Mouse (Mus musculus): ENCODE results near the gene Iqcn. TPM values are rescaled to one million over a fixed set of nuclear protein-coding genes. Genes with fewer than 3 reads are reported as not detected.

Gene Iqcn
- polyA plus RNA-seq (2015; fragmentation: Nextera tagmentation; extraction: Ambion mirVana), result 0.04 and 0.05 TPM in 2 replicates

DNA sequence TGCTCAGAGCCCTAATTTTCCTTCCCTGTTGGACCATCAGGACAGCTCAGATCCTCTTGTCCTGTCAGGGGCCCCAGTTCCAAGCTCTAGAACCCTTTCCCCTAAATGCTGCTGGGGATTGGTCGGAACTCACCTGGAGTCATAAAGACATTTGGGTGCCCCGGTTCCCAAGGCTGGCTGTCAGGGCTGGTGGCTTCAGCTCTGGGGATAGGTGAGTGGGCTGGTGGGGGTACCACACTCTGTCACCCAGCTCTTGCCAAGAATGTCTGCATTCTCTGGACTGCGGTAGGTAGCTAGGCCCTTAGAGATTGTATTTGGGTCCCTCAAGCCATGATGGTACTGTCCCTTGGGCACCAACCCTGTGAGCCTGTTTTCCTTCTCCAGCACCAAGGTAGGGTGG is at the start of gene Iqcn:
Gene Iqcn, plus strand, starts transcription at position 171 of the 400 bp plus-strand sequence.

DNA sequence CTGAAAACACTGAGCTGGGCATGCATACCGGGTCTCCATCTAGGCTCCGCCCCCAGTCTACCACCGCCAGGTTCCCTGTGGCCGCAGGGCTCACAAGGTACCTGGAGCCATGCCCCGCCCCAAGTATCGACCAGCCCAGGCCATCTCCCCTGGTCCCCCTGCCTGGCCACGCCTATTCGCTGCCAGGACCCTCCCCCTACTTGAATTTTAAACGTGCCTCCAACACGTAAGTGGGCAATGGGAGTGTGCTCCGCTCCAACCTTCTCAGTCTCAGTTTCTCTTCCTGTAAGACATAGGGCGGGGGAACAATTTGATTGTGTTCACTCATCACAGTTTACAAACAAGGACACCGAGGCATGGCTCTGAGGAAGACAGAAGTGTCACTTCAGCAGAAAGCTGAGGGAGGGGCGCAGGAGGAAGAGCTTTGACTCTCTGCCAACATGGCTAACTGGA is 43.0 kb upstream of the Iqcn start, which contains the start of gene Pgpep1:
Gene Pgpep1, minus strand, starts transcription at position 116 of the 453 bp plus-strand sequence.

DNA sequence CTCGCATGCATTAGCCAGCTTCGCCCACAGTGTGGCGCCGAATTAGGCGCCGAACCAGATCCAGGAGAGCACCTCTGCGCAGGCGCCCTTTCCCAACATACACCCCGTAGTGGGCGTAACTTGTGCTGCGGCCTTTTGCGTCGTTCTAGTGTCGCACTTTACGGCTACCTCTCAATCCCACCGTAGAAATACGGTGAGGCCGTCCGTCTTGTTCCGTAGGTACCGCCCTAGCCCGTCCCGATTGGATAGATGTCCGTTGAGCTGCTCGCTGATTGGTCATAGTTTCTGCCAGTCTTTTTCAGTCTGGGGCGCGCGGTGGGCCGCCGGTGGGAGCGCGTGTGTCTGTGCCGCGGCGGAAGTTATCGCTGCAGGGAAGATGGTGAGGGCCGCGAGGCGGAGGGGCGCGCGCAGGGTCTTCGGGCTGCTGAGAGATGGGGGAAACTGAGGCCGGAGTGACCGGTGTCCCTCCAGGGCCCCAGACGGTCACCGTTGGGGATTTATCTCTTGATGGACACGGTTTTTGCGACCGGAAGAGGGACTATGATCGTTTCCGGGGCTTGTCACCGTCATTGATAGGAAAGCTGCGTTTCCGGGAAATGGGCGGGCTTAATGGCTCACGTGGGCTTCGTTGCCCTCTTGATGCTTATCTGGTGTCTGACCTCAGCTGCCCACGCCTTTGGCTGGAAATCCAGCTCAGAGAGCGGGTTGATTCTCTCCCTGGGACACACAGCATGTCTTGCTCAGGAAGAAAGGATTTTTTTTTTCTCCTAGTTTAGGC is 30.0 kb upstream of the Iqcn start, which contains the start of gene Lsm4:
Gene Lsm4, plus strand, starts transcription at position 170 of the 778 bp plus-strand sequence.

DNA sequence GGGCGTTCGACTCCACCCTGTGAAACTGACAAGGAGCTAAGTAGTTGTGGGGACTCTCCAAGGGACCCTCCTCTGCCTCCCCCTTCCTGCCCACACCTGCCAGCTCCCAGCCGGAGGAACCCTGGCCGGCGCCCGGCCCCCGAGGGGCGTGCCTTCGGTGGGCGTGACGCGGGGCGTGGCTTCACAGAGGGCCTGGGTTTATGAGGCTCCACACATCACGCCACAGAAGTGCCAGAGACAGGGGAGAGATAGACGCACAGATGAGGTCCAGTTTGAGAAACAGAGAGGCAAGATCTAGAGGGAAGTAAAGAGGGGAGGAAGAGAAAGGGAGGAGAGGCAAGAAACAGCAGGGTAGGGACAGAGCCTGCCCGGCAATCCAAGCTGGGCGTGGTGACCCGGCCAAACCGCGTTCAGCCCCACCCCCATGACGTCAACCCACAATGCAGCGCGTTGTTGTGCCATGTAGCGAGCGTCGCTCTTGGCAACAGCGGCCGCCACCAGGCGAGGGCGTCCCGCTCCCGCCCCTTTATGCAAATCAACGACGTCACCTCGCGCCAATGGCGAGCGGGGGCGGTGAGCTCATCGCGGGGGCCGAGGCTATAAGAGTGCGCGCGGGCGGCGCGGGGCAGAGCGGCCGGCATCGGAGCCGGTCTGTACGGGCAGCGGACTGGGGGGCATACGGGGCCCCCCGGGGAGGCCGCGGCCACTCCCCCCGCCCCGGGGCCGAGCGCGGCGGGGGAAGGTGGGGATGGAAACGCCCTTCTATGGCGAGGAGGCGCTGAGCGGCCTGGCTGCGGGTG is 4.7 kb upstream of the Iqcn start, which contains the start of gene Jund:
Gene Jund, plus strand, starts transcription at position 640 of the 800 bp plus-strand sequence.

DNA sequence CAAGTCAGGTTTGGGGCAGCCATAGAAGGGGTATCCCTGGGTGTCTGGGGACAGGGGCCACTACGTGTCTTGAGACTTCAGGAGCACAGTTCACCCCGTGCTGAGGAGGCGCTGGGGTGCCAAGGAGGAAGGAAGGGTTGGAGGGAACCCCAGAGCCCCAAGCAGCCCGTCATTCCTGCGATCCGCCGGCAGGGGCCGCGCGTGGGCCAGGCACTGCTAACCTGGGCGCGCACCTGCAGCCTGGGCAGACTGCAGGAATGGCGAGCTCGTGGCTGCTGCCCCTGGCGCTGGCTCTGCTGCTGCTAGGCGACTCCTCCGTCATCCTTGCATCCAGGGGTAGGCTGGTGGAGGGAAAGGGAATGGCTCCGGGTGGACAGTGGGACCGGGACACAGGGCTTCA is 15.0 kb downstream of the Iqcn start, which contains the start of gene Gm3336:
Gene Gm3336, plus strand, starts transcription at position 247 of the 400 bp plus-strand sequence.

DNA sequence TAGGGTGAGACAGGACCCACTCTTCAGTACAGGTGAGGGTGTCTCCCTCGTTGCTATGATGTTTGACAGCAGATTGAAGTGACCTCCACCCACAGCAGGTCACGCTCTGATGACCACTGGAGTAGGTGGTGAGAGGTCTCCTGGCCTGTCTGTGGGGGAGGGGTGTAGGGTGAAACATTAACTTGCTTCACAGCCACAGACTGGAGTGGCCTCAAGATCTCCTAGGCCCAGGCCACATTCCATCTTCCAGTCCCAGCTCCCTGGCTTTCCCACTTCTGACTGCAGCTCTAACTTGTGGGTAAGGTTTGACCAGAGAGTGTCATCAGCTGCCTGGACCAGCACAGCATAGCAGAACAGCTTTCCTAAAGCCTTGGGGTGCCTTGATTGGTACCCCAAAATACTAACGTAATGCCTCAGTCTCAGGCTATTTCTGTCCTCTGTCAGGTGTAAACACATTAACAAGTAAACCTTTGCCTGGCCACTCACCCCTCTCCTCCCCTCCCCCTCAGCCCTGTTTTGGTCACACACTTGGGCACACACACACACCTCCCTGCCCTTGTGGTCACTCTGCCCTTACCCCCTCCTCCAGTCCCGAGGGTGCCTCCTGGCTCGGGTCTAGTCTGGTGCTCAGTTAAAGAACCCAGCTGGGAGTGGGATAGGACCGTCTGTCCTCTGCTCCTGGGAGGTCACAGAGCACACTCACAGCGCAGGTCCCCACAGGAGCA is 20.4 kb downstream of the Iqcn start, which contains the start of gene Pde4c:
Gene Pde4c, plus strand, starts transcription at position 235 of the 725 bp plus-strand sequence.

DNA sequence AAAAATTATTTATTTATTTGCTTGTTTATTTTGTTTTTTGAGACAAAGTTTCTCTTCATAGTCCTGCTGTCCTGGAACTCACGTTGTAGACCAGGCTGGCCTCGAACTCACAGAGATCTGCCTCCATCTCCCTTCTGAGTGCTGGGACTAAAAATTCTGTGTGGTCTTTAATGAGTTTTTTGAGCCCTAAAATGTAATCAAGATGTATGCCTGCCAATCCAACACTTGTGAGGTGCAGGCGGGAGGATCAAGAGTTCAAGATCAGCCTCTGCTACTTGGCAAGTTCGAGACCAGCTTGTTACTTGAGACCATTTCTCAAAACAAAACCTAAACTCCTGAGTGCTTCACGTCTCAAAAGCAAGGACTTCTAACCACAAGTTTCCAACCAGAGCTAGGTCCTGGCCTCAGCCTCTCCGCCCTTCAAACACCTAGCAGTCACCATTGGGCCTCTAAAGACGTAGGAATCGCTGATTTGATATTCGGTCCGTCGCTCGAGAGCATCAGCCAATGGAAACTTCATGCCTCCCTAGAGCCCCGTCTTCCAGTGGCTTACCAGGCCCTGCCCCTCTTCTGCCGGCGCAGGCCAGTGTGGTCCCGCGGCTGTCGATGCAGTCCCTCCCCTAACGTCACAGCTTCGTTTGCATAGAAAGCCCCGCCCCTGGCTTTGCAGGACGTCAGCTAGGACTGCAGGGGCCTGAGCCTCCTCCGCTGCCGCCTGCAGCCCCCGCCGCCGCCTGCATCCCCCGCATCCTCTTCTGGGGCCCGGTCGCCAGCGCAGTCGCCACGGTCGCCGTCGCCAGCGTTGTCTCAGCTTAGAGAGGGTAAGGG is 51.0 kb downstream of the Iqcn start, which contains the start of gene Rab3a:
Gene Rab3a, plus strand, starts transcription at position 637 of the 828 bp plus-strand sequence.

DNA sequence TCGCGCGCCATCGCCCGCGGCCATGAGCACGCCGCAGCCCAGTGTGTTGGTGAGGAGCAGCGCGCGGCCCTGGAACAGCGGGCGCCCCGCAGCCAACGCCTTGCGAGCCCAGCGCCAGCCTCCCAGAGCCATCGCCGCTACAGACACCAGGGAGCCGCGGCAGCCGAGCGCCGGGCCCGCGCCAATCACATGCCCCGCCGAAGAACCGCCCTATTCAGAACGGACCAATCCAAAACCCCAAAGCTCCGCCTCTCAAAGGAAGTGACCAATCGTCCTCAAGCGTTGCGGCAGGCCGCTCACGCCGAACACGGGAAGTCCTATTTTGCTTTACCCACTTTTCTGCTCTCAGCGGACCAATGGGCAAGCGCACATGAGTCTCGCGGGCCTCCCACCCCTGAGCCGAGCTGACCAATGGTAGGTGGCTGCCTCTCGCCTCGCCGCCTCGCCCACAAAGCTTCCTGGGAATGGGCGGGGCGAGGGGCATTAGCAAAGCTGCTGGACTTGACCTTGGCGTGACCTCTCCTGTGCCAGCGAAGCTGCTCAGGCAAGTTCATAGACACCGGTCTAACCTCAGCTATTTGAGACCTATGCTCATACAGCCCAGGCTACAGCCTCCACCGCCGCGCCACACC is 57.6 kb downstream of the Iqcn start, which contains the start of gene Mpv17l2:
Gene Mpv17l2, minus strand, starts transcription at position 172 of the 632 bp plus-strand sequence.

Other genes starting within 250 kb of the Iqcn start
- gene Klhl26, start 226.5 kb upstream of the Iqcn start, polyA plus RNA-seq (2015; fragmentation: Nextera tagmentation; extraction: Ambion mirVana), result 14.9 and 21.4 TPM in 2 replicates
- gene Tmem59l, start 216.1 kb upstream of the Iqcn start, polyA plus RNA-seq (2015; fragmentation: Nextera tagmentation; extraction: Ambion mirVana), result 12.5 and 16.1 TPM in 2 replicates
- gene Crlf1, start 210.3 kb upstream of the Iqcn start, polyA plus RNA-seq (2015; fragmentation: Nextera tagmentation; extraction: Ambion mirVana), result 0.79 and 2.8 TPM in 2 replicates
- gene Rex1bd, start 196.7 kb upstream of the Iqcn start, polyA plus RNA-seq (2015; fragmentation: Nextera tagmentation; extraction: Ambion mirVana), result 186 and 214 TPM in 2 replicates
- 813 and 866 TPM in 2 replicates for gene Uba52, start 192.7 kb upstream of the Iqcn start, polyA plus RNA-seq (2015; fragmentation: Nextera tagmentation; extraction: Ambion mirVana)
- 271 and 313 TPM in 2 replicates for gene Fkbp8, start 175.7 kb upstream of the Iqcn start, polyA plus RNA-seq (2015; fragmentation: Nextera tagmentation; extraction: Ambion mirVana)
- gene Kxd1, start 175.5 kb upstream of the Iqcn start, polyA plus RNA-seq (2015; fragmentation: Nextera tagmentation; extraction: Ambion mirVana), result 62.6 and 81.0 TPM in 2 replicates
- 10.6 and 15.9 TPM in 2 replicates for gene Ell, start 164.0 kb upstream of the Iqcn start, polyA plus RNA-seq (2015; fragmentation: Nextera tagmentation; extraction: Ambion mirVana)
- 85.1 and 85.8 TPM in 2 replicates for gene Isyna1, start 109.1 kb upstream of the Iqcn start, polyA plus RNA-seq (2015; fragmentation: Nextera tagmentation; extraction: Ambion mirVana)
- gene Ssbp4, start 94.6 kb upstream of the Iqcn start, polyA plus RNA-seq (2015; fragmentation: Nextera tagmentation; extraction: Ambion mirVana), result 127 and 131 TPM in 2 replicates
- gene Lrrc25, start 87.3 kb upstream of the Iqcn start, polyA plus RNA-seq (2015; fragmentation: Nextera tagmentation; extraction: Ambion mirVana), result 4.8 and 5.1 TPM in 2 replicates
- 0.72 and 1.8 TPM in 2 replicates for gene Gdf15, start 71.0 kb upstream of the Iqcn start, polyA plus RNA-seq (2015; fragmentation: Nextera tagmentation; extraction: Ambion mirVana)
- 45.9 and 87.4 TPM in 2 replicates for gene Pgpep1, start 43.1 kb upstream of the Iqcn start, polyA plus RNA-seq (2015; fragmentation: Nextera tagmentation; extraction: Ambion mirVana)
- gene Lsm4, start 30.2 kb upstream of the Iqcn start, polyA plus RNA-seq (2015; fragmentation: Nextera tagmentation; extraction: Ambion mirVana), result 186 and 193 TPM in 2 replicates
- 136 and 140 TPM in 2 replicates for gene Jund, start 4.5 kb upstream of the Iqcn start, polyA plus RNA-seq (2015; fragmentation: Nextera tagmentation; extraction: Ambion mirVana)
- gene Gm3336, start 15.1 kb downstream of the Iqcn start, polyA plus RNA-seq (2015; fragmentation: Nextera tagmentation; extraction: Ambion mirVana), result 0.17 and 0.50 TPM in 2 replicates
- gene Pde4c, start 20.3 kb downstream of the Iqcn start, polyA plus RNA-seq (2015; fragmentation: Nextera tagmentation; extraction: Ambion mirVana), result 0.05 and 0.72 TPM in 2 replicates
- 62.7 and 85.6 TPM in 2 replicates for gene Rab3a, start 51.2 kb downstream of the Iqcn start, polyA plus RNA-seq (2015; fragmentation: Nextera tagmentation; extraction: Ambion mirVana)
- 97.0 and 178 TPM in 2 replicates for gene Mpv17l2, start 57.5 kb downstream of the Iqcn start, polyA plus RNA-seq (2015; fragmentation: Nextera tagmentation; extraction: Ambion mirVana)
- 28.8 and 38.7 TPM in 2 replicates for gene Pik3r2, start 73.3 kb downstream of the Iqcn start, polyA plus RNA-seq (2015; fragmentation: Nextera tagmentation; extraction: Ambion mirVana)
- gene Mast3, start 101.6 kb downstream of the Iqcn start, polyA plus RNA-seq (2015; fragmentation: Nextera tagmentation; extraction: Ambion mirVana), result 7.7 and 11.8 TPM in 2 replicates
- 0.18 and 0.20 TPM in 2 replicates for gene Il12rb1, start 105.0 kb downstream of the Iqcn start, polyA plus RNA-seq (2015; fragmentation: Nextera tagmentation; extraction: Ambion mirVana)
- 7.9 TPM in 2 replicates for gene Arrdc2, start 136.3 kb downstream of the Iqcn start, polyA plus RNA-seq (2015; fragmentation: Nextera tagmentation; extraction: Ambion mirVana)
- 0.49 and 1.3 TPM in 2 replicates for gene Kcnn1, start 159.8 kb downstream of the Iqcn start, polyA plus RNA-seq (2015; fragmentation: Nextera tagmentation; extraction: Ambion mirVana)
- gene Ccdc124, start 170.5 kb downstream of the Iqcn start, polyA plus RNA-seq (2015; fragmentation: Nextera tagmentation; extraction: Ambion mirVana), result 63.0 and 64.4 TPM in 2 replicates
- gene Slc5a5, start 189.3 kb downstream of the Iqcn start, polyA plus RNA-seq (2015; fragmentation: Nextera tagmentation; extraction: Ambion mirVana), result 0.40 and 0.96 TPM in 2 replicates
- gene Rpl18a, start 194.0 kb downstream of the Iqcn start, polyA plus RNA-seq (2015; fragmentation: Nextera tagmentation; extraction: Ambion mirVana), result 5,087 and 7,211 TPM in 2 replicates
- gene Map1s, start 202.5 kb downstream of the Iqcn start, polyA plus RNA-seq (2015; fragmentation: Nextera tagmentation; extraction: Ambion mirVana), result 25.8 and 27.4 TPM in 2 replicates